Mouse (Mus musculus) B cell, adult 2 months (primary cell): Measurements from ENCODE around the gene Kcnd3.

Source experiments
- DNase-seq, 2 experiments: peaks; one replicate each; pipeline ENCODE4 v3.0.0; 2022

Gene Kcnd3

GRCm38 (mm10) chr3:105457657-105458056 lies 5.5 kb downstream of the Kcnd3 start:
- DNase-seq, result no peak

- no peak for DNase-seq
Measured at GRCm38 (mm10) chr3:105466538-105466937, 14.4 kb downstream of the Kcnd3 start.

GRCm38 (mm10) chr3:105472564-105472963 lies 20.4 kb downstream of the Kcnd3 start:
- DNase-seq, result no peak

- no peak for DNase-seq
Measured at GRCm38 (mm10) chr3:105476408-105476807, 24.3 kb downstream of the Kcnd3 start.

- DNase-seq, result no peak
Measured at GRCm38 (mm10) chr3:105478876-105479275, 26.7 kb downstream of the Kcnd3 start.

GRCm38 (mm10) chr3:105481419-105481818 lies 29.3 kb downstream of the Kcnd3 start:
- no peak for DNase-seq

GRCm38 (mm10) chr3:105483651-105484052 lies 31.5 kb downstream of the Kcnd3 start:
- no peak for DNase-seq

- no peak for DNase-seq
Measured at GRCm38 (mm10) chr3:105487171-105487570, 35.0 kb downstream of the Kcnd3 start.

GRCm38 (mm10) chr3:105489607-105490006 lies 37.5 kb downstream of the Kcnd3 start:
- DNase-seq, result no peak

GRCm38 (mm10) chr3:105494886-105495285 lies 42.8 kb downstream of the Kcnd3 start:
- no peak for DNase-seq

GRCm38 (mm10) chr3:105496216-105496615 lies 44.1 kb downstream of the Kcnd3 start:
- DNase-seq, result no peak

GRCm38 (mm10) chr3:105496935-105497334 lies 44.8 kb downstream of the Kcnd3 start:
- no peak for DNase-seq

- no peak for DNase-seq
Measured at GRCm38 (mm10) chr3:105501071-105501470, 48.9 kb downstream of the Kcnd3 start.

- DNase-seq, result no peak
Measured at GRCm38 (mm10) chr3:105504272-105504671, 52.1 kb downstream of the Kcnd3 start.

GRCm38 (mm10) chr3:105505161-105505872 lies 53.2 kb downstream of the Kcnd3 start:
- DNase-seq, result no peak

- DNase-seq, result no peak
Measured at GRCm38 (mm10) chr3:105505873-105506170, 53.7 kb downstream of the Kcnd3 start.

- DNase-seq, result no peak
Measured at GRCm38 (mm10) chr3:105506592-105506991, 54.5 kb downstream of the Kcnd3 start.

GRCm38 (mm10) chr3:105509321-105509720 lies 57.2 kb downstream of the Kcnd3 start:
- DNase-seq, result no peak

GRCm38 (mm10) chr3:105511836-105512235 lies 59.7 kb downstream of the Kcnd3 start:
- DNase-seq, result no peak

GRCm38 (mm10) chr3:105514215-105514614 lies 62.1 kb downstream of the Kcnd3 start:
- no peak for DNase-seq

GRCm38 (mm10) chr3:105515035-105515434 lies 62.9 kb downstream of the Kcnd3 start:
- no peak for DNase-seq

GRCm38 (mm10) chr3:105515640-105516039 lies 63.5 kb downstream of the Kcnd3 start:
- DNase-seq, result no peak

- DNase-seq, result no peak
Measured at GRCm38 (mm10) chr3:105520446-105520845, 68.3 kb downstream of the Kcnd3 start.

GRCm38 (mm10) chr3:105521178-105521631 lies 69.1 kb downstream of the Kcnd3 start:
- no peak for DNase-seq

- no peak for DNase-seq
Measured at GRCm38 (mm10) chr3:105521639-105522038, 69.5 kb downstream of the Kcnd3 start.
